Mouse (Mus musculus) erythroblast, adult 5-6 weeks (primary cell): ENCODE data around the gene Tpm3-rs7. TPM values are rescaled to one million over a fixed set of nuclear protein-coding genes. Genes with fewer than 3 reads are reported as not detected.
"Not testable (repeated sequence)": the region's sequence is repeated elsewhere in the genome, so short reads cannot be mapped to it uniquely, and the experiment has no call there.

ENCODE experiments used
- ATAC-seq: replicated peaks from 2 replicates; pipeline ENCODE4 v1.8.0; 2016; ENCODE audit warnings: moderate number of reproducible peaks, mild to moderate bottlenecking, moderate TSS enrichment, inconsistent platforms; ENCODE audit not compliant: poor library complexity, low FRiP score, severe bottlenecking
- total RNA-seq, 2 experiments: library from RNA; stranded (forward) in 1 of 2; stranded (reverse) in 1 of 2; fragments of 150-400 nt in 1 of 2; fragments of 200-764, 138-1000 nt in 1 of 2; gene quantifications; 2 replicates each; pipeline versions ENCODE4 v1.2.3 to v1.2.4; 2015 to 2017; ENCODE audit warnings: low replicate concordance in 2 of 2

The Tpm3-rs7 gene
- 1.7 and 3.3 TPM in 2 replicates for total RNA-seq (2015; ENCODE audit: low replicate concordance)
- 5.9 and 11.0 TPM in 2 replicates for total RNA-seq (2017; ENCODE audit: low replicate concordance)

DNA sequence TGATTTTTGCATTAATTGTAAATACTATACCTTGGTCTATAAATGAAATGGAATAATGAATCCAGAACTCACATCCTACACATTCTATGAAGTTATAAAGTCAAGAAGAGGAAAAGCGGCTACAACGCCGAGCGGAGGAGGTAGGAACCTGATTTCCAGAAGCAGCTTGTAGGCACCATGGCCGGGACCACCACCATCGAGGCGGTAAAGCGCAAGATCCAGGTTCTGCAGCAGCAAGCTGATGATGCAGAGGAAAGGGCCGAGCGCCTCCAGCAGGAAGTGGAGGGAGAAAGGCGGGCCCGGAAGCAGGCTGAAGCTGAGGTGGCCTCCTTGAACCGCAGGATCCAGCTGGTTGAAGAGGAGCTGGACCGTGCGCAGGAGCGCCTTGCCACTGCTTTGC lies at the start of gene Tpm3-rs7:
Gene Tpm3-rs7 (plus strand): TSS at position 110 of the 400 bp plus-strand sequence.
- ATAC-seq, result not testable (repeated sequence)

DNA sequence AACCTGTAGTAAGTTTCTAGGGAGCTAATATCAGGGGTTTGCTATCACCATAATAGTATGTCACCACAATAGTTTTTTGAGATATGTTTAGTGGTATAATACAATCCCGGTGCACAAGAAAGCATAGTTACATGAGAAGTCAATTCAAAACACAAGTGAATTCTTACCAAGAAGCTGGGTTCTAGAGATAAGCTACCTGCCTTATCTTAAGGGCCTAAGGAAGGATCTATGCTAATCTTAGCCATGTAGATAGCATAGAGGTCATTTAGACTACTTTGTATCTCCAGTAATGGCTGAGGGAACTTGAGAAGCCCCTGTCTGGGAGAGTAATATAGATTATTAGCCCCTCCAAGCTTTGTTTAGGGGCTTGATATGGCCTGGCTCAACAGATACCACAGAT lies 2.6 kb downstream of the Tpm3-rs7 start:
- no peak for ATAC-seq

DNA sequence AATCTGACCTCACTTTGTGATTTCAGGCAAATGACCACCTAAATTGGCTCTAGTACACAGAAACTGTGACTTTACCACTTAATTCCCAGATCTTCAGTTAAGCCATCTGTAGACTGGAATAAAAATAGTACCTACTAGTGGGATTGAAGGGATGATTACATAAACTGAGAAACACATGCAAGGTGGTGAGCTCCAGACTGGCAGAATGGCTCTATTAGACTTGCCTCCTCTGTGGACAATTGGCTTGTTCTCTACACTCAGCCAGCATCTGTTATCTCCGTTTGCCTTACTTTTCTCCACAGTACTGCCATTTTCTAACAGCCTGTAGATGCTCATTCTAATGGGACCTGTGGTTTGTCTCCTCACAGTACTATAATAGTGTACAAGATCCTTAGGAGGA lies 49.0 kb downstream of the Tpm3-rs7 start:
- ATAC-seq, result no peak
